Mouse (Mus musculus) right cerebral cortex, postnatal 4 days (tissue): Measurements from ENCODE around the gene Gm29797.

Experiments
- DNase-seq: peaks from one replicate; pipeline ENCODE4 v3.0.0-alpha.2; 2022

The Gm29797 gene

DNA sequence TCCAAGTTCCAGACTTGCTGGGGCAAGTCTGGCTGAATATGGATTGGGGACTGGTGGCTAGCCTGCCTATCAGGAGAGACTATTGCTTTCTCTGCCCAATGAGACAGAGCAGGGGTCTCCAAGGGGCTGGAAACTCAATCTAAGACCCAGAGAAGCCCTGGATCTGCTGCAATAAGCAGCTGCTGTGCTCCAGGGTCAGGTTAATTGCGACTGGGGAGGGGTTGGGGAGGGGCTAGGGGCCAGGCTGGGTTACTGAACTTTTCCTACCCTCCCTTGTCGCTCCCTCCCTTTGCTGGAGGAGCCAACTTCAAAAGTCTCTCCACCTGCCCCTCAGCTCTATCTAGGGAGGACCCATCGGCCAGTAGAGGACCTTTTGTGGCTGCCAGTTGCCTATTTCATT is at the start of gene Gm29797:
TSS of gene Gm29797 (plus strand) at position 301 of the 400 bp plus-strand sequence.
- no peak for DNase-seq

DNA sequence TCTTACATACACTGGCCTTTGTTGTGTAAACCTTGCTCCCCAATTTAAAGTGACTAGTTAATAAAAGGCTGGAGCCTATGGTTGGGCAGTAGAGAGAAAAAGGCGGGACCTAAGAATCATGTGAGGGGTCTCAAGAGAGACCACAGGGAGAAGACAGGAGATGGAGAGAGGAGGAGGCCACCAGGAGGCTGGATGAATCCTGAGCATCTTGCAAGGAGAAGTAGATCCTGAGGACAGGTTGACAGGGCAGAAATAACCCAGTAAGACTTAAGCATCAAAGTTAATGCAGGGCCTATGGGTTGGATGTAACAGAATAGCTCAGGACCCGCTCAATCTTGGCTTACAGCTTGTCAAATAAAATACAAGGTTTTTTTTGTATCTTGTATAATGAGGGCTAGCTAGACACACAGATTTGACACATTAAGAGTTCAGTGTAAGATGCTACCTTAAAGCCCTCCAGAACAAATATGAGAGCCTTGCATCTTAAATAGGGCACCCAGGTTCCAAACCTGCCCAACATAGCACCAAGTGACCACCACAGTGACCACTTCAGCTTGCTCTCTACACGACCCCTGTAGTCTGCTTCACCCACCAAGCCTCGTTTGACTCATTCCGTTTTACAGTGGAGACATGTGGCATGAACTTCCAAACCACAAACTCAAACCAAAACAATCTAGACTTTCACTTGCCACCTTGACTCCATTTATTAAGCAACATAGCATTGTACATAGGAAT is 37.9 kb upstream of the Gm29797 start:
- DNase-seq, result no peak

DNA sequence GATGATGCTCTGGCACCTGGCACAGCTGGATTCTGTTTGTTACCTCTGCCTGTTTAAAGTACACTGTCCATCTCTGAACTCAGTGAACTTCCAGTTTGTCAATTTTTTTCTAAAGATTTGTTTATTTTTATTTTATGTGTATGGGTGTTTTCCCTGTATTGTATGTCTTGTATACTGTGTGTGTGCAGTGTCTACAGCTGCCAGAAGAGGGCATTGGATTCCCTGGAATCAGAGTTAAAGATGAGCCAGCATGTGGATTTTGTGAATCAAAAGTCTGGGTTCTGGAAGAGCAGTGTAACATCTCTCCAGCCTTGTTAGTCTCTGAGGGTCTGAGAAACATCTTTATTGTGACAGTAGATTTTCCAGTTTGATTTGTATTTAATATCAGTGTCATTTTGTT is 33.4 kb upstream of the Gm29797 start:
- DNase-seq, result peak; percentile 18

DNA sequence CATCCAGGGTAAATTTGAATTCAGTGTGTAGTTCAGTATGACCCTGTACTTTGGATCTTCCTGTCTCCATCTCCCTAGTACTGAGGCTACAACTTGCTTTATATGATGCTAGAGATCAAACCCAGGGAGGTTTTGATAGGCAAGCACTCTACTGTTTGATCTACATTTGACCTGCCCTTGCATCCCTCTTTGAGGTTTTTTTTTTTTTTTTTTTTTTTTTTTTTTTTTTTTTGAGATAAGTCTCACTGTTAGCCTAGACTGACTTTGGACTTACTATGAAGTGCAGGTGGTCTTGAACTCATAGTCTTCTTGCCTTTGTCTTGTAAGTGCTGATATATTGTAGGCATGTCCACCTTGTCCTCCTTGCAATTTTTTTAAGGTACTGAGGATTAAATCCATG is 28.4 kb upstream of the Gm29797 start:
- no peak for DNase-seq

DNA sequence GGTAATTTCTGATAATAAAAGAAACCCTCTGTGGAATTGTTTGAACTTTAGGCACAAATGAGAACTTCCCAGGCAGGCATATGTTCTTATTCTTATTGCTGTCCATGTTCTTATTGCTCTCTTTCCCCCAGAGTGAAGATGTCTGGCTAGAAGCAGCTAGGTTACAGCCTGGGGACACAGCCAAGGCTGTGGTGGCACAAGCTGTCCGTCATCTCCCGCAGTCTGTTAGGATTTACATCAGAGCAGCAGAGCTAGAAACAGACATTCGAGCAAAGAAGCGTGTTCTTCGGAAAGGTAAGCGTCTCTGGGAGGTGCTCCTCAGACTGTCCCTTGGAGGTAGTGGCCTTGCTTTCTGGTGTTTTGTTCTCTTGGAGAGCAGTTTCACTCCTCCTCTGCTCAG is 24.2 kb upstream of the Gm29797 start:
- no peak for DNase-seq

DNA sequence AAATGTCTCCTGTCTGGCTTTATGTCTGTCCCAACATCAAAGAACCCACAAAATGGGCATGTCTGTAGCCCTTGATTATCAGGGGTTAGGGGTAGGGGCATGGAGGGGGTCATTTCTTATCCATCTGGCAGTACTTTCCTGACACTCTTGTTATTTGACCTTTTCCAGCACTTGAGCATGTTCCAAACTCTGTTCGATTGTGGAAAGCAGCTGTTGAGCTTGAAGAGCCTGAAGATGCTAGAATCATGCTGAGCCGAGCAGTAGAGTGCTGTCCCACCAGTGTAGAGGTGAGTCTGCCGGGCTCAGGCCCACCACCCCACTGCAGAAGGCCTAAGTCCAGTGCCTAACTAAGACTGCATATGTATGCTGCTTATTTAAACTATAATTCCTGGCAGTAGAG is 21.0 kb upstream of the Gm29797 start:
- DNase-seq, result no peak

DNA sequence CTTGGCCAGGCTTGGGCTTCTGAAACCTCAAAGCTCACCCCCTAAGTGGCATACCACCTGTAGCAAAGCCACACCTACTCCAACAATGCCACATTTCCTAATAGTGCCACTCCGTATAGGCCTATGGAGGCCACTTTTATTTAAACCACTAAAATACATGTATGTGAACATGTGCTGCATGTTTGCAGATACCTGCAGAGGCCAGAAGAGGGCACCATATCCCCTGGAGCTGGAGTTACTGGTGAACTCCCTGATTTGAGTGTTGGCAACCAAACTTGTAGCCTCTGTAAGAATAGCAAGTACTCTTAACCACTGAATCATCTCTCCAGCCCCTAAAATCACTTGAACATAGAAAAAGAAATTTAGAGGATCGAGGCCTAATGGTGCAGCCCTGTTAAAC is 12.5 kb upstream of the Gm29797 start:
- no peak for DNase-seq

DNA sequence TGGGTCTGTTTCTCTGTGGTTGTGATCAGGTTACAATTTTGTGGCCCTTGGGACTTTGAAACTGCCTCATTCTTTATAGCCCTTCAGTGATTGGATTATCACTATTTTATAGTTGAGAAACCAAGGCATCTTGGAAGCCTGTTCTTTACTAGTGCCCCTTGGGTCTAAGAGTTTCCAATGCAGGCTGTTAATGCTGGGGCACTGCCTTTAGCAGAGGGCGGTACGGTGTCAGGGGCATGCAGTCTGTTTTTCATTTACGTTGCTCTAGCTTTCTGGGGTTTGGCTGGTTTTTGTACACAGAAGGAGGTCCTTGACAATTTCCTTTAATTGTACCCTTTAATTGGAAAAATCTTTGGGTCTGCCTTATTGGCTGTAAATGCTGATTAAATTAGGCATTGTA is 11.2 kb upstream of the Gm29797 start:
- no peak for DNase-seq

DNA sequence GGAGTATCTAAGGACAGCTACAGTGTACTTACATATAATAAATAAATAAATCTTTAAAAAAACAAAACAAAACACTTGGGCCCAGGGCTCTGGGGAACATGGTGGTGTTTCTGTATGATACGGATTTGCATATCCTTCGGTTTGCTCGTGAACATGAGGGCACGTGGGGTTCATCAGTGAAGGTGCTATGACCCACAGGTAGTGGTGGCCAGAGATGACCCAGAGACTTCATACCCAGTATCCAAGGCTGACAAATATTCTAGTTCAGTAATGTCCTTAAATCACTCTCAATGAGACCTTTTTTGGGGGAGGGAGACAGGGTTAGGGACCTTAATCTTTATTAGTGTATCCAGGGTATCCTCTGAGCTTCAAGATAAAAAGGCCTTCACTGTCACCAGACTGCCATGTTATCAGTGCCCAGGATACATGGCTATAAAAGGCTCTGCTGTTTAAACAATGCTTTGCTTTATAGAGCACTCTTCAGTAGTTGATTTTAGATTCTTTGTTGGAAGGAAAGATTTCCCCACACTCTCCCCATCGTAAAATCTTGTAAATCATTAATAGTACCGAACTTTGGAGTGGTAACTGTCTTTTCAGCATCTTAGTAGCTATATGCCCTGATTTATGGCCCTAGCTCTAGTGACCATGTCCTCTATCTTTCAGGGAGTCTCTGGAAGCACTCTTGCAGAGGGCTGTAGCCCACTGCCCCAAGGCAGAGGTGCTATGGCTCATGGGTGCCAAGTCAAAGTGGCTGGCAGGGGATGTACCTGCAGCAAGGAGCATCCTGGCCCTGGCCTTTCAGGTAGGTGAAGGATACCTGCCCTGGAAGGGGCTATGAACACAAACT is 10.0 kb upstream of the Gm29797 start:
- DNase-seq, result no peak

DNA sequence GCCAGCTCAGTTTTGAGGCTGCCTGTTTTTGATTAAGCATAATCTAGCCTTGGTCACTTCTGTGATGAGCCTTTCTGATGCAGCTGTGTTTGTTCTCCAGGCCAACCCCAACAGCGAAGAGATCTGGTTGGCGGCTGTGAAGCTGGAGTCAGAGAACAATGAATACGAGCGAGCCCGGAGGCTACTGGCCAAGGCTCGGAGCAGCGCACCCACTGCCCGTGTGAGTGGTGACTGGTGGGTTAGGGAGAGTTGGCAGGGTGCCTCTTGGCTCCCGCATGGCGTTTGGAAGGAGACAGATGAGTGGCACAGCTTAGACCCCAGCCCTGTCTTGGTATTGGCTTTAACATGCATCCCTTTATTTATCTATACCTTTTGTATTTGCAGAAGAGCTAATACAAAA is 7.9 kb upstream of the Gm29797 start:
- DNase-seq, result no peak

DNA sequence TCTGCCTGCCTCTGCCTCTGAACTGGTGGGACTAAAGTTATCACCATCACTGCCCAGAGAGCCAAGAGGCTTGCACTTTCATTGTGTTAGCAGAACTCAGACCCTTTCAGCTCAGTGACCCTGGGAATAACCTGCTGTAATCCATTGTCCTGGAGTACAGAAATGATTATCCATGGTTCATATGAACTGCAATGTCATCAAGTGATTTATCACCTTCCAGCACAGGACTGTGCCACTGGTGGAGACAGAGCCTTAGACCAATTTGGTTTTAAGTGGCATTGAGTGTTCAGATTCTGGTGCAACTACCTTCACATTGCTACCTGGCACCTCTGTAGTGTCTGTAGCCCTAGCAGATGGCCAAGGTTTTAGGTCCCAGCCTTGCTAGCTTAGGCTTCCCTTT is 3.8 kb upstream of the Gm29797 start:
- no peak for DNase-seq

DNA sequence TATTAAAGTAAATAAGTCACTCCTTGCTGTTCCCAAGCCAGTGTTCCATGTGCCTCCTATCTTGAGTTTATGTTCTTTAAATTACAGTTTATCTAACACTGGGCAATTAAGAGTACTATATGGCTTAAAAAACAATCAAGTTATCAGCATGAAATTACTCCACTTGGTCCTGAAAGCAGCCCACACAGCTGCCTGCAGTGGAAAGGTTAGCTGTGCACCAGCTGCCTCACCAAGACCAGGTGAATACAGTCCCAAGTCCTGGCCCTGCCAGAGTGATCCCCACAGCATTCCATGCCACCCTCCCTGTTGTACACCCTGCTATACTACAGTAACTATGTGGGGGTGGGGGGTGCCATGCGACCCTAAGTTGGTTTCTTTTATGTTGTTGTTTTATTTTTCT is 3.3 kb upstream of the Gm29797 start:
- DNase-seq, result no peak

DNA sequence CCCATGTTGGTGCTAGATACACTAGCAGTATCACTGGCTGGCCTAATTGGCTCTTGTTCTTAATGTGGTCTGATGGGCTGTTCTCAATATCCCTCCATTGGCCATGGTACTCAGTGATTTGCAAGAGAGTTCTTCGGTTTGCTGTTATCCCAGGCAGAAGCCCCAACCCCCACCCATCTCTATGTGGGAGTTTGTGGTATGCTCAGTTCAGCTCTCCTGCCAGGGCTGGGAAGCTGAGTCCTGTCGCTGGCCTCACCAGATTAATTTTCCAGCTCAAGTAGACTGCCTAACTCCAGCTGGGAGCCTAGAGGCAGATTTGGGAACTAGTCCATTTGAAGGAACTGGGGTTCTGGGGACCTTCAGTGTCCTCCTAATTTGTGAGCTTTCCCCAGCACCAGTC is 607 bp downstream of the Gm29797 start:
- DNase-seq, result no peak

DNA sequence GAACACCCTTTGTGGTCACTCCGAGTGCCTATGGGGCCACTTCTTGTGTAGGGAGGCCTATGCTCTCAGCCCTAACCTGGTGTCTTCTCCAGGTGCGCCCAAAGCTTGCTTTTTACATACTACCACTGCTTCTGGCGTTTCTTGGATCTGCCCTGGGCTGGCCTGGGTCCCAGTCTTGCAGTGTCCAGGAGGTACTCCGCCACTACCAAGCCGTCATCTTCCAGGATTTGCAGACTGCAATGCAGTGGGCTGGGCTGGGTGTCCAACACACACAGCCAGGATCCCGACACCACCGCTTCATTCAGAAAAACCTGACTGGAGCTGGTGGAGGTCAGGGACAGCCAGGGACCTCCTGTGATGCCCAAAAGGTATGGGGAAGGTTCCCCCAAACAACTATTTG is 1.7 kb downstream of the Gm29797 start:
- DNase-seq, result no peak

DNA sequence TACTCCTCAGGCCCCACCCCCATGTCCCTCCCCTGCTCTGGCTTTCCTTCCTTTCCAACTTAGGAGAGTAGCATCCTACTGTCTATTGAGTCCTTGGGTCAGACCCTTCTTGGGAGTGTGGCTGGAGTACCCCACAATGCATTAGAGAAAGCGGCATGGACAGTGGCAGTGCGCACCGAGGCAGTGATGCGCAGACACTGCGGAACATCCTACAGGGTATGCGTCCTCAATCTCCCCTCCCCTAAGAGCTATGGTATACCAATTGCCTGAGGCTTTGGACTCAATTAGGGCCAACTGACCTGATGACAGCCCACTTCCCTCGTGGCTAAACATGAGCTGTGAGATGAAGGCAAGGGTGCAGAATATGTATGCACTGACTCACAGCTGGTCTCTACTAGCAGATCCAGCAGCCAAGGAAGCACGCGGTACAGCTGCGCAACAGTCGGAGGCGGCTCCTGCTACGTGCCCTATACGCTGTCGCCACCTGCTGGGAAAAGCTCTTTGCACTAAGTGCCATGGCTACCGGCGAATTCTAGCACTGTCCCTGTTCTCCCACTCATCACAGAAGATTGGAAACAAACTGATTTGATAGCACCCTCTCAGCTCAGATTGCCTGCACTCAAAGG is 2.2 kb downstream of the Gm29797 start:
- DNase-seq, result no peak

DNA sequence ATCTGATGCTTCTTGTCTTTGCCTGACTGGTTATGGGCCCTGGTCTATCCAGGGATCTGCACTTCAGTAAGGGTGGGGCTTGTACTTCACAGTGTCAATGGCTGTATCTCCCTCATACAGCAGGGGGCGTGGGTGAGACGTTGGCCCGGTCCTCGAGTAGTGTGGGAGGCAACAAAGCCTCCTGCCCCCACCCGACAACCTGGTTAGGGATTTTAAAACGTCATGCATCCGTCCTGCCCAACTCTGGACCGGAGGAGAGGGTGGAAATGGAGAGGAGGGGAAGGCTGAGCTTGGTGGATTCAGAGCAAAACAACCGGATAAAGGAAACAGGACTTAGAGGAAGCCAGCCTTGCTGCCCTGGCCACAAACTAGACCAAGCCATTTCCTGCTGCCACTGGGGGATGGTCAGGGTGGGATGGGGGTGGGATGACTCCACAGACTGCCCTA is 2.8 kb downstream of the Gm29797 start:
- DNase-seq, result peak; percentile 77

DNA sequence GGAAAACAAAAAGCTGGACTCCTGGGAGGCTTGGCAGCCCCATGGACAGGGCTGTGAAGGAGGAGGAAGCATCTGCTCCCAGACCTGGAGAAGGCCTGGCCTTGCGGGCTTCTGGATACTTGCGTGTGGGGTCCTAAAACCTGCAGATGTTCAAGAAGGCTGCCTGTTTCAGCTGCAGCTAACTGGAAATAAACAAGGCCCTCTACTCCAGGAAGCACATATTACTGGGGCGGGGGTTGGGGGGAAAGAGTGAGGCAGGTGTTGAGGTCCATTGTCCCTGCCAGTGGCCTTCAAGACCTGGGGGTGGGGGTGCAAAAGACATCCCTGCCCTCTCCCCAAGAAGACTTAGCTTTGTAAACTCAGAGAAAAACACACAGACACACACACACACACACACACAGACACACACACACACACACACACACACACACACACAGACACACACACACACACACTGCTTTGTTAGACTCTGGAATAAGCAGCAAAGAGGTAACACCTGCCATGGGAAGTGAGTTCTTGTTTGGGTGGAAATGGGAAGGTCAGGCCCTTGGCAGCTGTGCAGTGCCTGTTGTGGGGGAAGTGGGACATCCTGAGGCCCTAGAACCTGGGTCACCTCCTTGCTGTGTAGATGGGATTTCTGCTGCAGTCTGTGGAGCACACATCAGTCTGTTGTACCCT is 5.9 kb downstream of the Gm29797 start:
- DNase-seq, result no peak

DNA sequence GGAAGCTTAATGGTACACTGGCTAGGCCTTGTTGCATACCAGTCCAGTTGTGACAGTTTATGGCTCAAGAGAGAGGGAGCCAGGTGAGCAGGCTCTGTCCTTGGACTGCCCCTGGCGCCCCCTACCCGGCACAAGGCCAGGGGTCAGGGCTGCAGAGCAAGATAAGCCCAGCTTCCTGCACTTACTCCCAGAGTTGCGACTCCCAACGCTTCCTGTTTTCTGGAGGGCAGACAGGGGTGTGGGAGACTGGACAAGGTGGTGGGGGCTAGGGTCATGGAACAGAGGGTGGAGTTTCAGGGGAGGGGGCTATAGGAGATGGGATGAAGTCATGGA is 6.4 kb downstream of the Gm29797 start:
- DNase-seq, result no peak

DNA sequence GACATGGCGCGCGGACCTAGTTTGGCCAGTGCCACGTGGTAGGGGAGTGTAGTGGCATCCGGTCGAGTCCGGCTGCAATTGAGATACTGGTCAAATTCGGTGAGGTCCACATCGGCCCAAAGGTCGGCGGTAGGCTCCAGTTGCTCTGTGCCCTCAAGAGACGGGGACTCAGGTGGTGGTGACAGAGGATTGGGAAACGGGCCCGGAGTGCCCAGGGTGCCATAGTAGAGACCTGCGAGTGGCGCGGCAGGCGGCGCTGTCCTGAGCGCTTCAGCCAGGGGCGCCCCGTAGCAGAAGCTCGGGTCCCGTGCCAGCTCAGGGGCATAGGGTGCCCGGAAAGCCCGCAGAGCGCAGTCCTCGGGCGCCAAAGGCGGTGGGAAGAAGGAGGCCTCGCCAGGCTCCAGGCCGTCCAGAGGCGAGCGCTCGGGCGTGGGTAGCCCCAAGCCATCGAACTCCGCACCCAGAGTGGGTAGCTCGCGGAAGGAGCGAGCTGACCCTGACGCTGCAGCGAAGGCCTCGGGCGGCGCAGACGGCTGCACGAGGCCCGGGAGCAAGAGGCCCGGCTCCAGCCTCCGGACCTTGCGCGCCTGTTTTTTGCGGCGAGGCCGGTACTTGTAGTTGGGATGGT is 13.6 kb downstream of the Gm29797 start:
- DNase-seq, result no peak

DNA sequence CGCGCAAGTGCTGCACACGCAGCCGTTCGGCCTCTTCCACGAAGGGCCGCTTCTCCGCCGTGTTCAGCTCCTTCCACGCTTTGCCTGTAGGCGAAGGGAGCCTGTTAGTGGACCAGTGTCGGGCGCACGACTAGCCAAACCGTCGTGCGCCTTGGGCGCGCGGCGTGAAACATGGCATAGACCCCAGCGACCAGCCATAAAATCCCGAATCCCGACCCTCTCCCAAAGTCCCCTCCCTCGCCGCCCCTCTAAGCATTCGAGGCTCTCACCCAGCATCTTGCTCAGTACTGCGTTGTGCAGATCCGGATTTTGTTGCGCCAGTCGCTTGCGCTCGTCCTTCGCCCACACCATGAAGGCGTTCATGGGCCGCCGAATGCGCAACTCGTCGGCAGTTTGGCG is 14.1 kb downstream of the Gm29797 start:
- DNase-seq, result no peak

DNA sequence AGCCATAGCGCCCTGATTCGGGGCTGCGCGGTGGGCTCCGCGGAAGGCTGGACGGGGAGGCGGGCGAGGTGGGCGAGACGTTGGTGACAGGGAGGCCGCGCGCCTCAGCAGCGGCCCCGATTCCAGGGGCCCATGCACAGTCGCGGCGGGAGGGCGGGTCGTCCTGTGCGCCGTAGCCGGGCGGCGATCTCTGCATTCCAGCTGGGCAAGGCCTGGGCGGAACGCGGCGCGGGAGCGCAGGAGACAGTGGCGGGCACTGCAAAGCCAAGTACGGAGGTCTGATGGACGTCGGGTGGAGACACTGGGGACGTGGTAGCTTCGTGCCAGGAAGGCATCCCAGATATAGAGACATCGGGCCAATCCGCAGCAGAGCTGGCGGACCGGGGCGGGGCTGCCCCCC is 14.5 kb downstream of the Gm29797 start, which contains the start of gene Sox18:
TSS of gene Sox18 (minus strand) at position 315 of the 400 bp plus-strand sequence.
- no peak for DNase-seq

DNA sequence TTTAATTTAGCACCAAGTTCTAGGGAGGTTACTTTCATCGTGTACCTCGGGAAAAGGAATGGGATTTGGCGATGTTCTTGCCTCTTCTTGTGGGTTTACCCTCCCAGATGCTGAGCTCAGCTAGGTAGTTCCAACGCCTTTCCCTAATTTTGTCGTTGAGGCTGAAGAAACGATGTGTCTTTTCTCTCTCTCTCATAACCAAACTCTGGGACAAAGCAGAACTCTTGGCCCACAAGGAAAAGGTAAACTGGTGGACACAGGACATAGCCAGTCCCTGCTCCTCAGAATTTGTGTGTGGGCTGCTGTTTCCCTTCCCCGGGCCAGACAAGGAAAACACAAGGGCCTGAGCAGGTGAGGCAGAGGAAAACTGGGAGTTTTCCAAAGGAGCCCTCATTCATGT is 15.2 kb downstream of the Gm29797 start:
- DNase-seq, result no peak

DNA sequence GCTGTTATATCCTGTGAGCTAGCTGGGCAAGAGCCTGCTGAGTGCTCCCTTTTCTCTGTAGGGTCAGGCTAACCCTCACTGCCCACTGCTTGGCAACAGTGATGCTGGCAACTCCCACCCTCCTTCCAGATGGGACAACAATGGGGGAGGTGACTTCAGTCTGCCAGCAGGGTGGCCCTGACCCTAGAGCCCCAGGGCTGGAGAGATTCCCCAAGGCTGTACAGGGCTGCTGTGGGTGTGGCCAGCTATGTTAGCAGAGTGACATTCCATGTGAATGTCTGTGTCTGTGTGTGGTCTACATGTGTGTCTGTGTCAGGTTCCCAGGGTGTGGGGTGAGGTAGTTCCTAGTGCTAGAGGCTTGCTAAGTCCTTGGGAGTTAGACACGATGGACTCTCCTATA is 16.7 kb downstream of the Gm29797 start:
- DNase-seq, result no peak
